Mouse (Mus musculus): ENCODE results near the gene Ppp3ca. TPM values are rescaled to one million over a fixed set of nuclear protein-coding genes. Genes with fewer than 3 reads are reported as not detected.
"Not testable (repeated sequence)": the region's sequence is repeated elsewhere in the genome, so short reads cannot be mapped to it uniquely, and the experiment has no call there.

Gene Ppp3ca
- polyA plus RNA-seq, 1 experiment, result 25.3 TPM

DNA sequence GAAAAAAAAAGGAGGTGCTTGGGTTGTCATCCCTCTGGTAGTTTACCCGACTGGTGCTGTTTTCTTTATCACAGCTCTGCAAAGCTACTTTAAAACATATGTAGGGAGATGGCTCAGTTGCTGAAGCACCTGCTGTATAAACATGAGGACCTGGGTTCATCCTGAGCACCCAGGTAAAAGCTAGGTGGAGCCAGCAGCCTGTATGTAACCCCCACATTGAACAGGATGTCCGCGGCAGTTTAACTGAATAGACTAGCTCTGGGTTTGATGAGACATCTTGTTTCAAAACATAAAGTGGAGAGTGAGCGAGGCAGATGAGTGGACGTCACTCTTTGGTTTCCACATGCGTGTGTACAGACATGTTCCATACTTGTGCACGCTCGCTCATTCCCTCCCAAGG is 16.5 kb downstream of the Ppp3ca start:
- H3K27ac ChIP-seq (ENCODE audit: insufficient read depth, low read depth, low read length), result no peak overlapping the region
- 88% methylated on average over 8 of the region's 8 CpGs for WGBS

GRCm38 (mm10) chr3:136688101-136688586 is 18.2 kb downstream of the Ppp3ca start:
- WGBS, result 82% methylated on average over 9 of the region's 9 CpGs
- no peak for TF ChIP-seq CTCF (IDR thresholded peaks at IDR 0.05; ENCODE audit: extremely low read depth, insufficient read length, insufficient replicate concordance, low read depth, low read length)
- TF ChIP-seq POLR2A (IDR thresholded peaks at IDR 0.05; ENCODE audit: low read depth, low read length), result no peak
- peak overlapping the region; percentile 6; the same call in 1 of the 2 replicates for H3K4me3 ChIP-seq (ENCODE audit: low read depth, low read length)
- H3K27ac ChIP-seq (ENCODE audit: insufficient read depth, low read depth, low read length), result no peak overlapping the region; the same call in 1 of the 2 replicates
- H3K27me3 ChIP-seq (ENCODE audit: control insufficient read depth, insufficient read depth, low read length), result no peaks in the 10 kb centered on the region
- no peaks in the 10 kb centered on the region for H3K36me3 ChIP-seq (ENCODE audit: control insufficient read depth, insufficient read depth, low read length)
- H3K4me1 ChIP-seq (ENCODE audit: control insufficient read depth, insufficient read depth, insufficient read length, low read length), result peaks cover 2% of the 10 kb centered on the region; the same call in 1 of the 2 replicates

More for the DNA sequence above, 16.5 kb downstream of the Ppp3ca start:
- Histone ChIP-seq H3K4me1 (ENCODE audit: control insufficient read depth, insufficient read depth, insufficient read length, low read length) (peaks cover 6% of the 10 kb centered on the region; the same call in 1 of the 2 replicates), H3K27me3 (ENCODE audit: control insufficient read depth, insufficient read depth, low read length) (no peaks in the 10 kb centered on the region), H3K36me3 (ENCODE audit: control insufficient read depth, insufficient read depth, low read length) (no peaks in the 10 kb centered on the region), H3K4me3 (ENCODE audit: low read depth, low read length) (no peak overlapping the region)
- TF ChIP-seq POLR2A (IDR thresholded peaks at IDR 0.05; ENCODE audit: low read depth, low read length), result no peak
- no peak for TF ChIP-seq CTCF (IDR thresholded peaks at IDR 0.05; ENCODE audit: extremely low read depth, insufficient read length, insufficient replicate concordance, low read depth, low read length)

DNA sequence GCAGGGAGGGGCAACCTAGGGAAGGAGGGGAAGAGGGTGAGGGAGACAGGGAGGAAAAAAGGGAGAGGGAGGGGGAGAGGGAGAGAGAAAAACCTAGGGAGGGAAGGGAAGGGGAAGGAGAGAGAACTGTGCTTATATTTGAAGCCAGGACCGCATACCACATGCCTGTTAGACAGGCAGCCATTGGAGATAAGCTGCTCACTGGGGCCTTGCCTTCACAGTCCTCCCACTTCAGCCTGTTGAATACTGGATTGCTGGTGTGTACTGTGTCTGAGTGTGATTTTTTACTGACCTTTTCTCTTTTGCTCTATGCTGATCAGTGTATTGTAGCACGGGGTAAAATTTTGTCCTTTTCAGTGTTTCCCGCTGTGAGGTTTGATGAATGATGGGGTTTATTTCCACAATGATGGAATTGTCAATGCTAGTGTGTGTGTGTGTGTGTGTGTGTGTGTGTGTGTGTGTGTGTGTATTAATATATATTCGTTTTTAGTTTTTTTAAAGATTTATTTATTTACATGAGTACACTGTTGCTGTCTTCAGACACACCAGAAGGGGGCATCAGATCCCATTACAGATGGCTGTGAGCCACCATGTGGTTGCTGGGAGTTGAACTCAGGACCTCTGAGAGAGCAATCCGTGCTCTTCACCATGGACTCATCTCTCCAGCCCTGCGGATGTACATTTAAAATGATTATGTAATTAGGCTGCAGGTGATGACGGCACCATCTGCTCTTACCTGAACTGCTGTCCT is 20.0 kb downstream of the Ppp3ca start:
- H3K4me3 ChIP-seq (ENCODE audit: low read depth, low read length), result no peak overlapping the region
- no peaks in the 10 kb centered on the region for H3K36me3 ChIP-seq (ENCODE audit: control insufficient read depth, insufficient read depth, low read length)
- H3K27me3 ChIP-seq (ENCODE audit: control insufficient read depth, insufficient read depth, low read length), result no peaks in the 10 kb centered on the region
- peaks cover 2% of the 10 kb centered on the region; the same call in 1 of the 2 replicates for H3K4me1 ChIP-seq (ENCODE audit: control insufficient read depth, insufficient read depth, insufficient read length, low read length)
- H3K27ac ChIP-seq (ENCODE audit: insufficient read depth, low read depth, low read length), result no peak overlapping the region
- 92% methylated on average over 7 of the region's 7 CpGs for WGBS
- TF ChIP-seq POLR2A (IDR thresholded peaks at IDR 0.05; ENCODE audit: low read depth, low read length) (no peak), CTCF (IDR thresholded peaks at IDR 0.05; ENCODE audit: extremely low read depth, insufficient read length, insufficient replicate concordance, low read depth, low read length) (no peak)

- TF ChIP-seq POLR2A (IDR thresholded peaks at IDR 0.05; ENCODE audit: low read depth, low read length) (no peak), CTCF (IDR thresholded peaks at IDR 0.05; ENCODE audit: extremely low read depth, insufficient read length, insufficient replicate concordance, low read depth, low read length) (no peak)
- no peak overlapping the region for H3K4me3 ChIP-seq (ENCODE audit: low read depth, low read length)
- no peaks in the 10 kb centered on the region for H3K36me3 ChIP-seq (ENCODE audit: control insufficient read depth, insufficient read depth, low read length)
- H3K4me1 ChIP-seq (ENCODE audit: control insufficient read depth, insufficient read depth, insufficient read length, low read length), result no peaks in the 10 kb centered on the region; the same call in 1 of the 2 replicates
- H3K27me3 ChIP-seq (ENCODE audit: control insufficient read depth, insufficient read depth, low read length), result no peaks in the 10 kb centered on the region
- H3K27ac ChIP-seq (ENCODE audit: insufficient read depth, low read depth, low read length), result no peak overlapping the region
- 76% methylated on average over 7 of the region's 7 CpGs for WGBS
Measured at GRCm38 (mm10) chr3:136691984-136692383, 22.1 kb downstream of the Ppp3ca start.

DNA sequence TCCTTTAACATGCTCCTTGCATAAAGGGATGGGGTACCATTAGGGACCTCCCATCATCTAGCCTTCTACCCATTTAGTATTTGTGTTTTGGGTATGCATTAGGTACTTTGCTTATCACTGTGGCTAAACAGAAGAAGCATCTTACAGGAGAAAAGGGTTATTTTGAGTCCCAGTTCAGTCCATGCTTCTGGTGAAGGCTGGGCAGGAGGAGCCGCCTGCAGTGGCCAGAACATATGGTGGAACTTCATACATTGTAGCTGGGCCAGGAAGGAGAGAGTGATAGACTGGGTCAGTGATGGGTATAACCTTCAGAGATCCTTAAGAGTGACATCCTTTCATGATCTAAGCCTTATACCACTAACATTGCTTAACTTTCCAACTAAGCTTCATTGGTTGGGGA is 23.6 kb downstream of the Ppp3ca start:
- 97% methylated on average over 1 of the region's 1 CpGs for WGBS
- Histone ChIP-seq H3K36me3 (ENCODE audit: control insufficient read depth, insufficient read depth, low read length) (no peaks in the 10 kb centered on the region; the same call in 1 of the 2 replicates), H3K4me1 (ENCODE audit: control insufficient read depth, insufficient read depth, insufficient read length, low read length) (peaks cover 6% of the 10 kb centered on the region), H3K27ac (ENCODE audit: insufficient read depth, low read depth, low read length) (no peak overlapping the region), H3K4me3 (ENCODE audit: low read depth, low read length) (no peak overlapping the region), H3K27me3 (ENCODE audit: control insufficient read depth, insufficient read depth, low read length) (no peaks in the 10 kb centered on the region)
- TF ChIP-seq CTCF (IDR thresholded peaks at IDR 0.05; ENCODE audit: extremely low read depth, insufficient read length, insufficient replicate concordance, low read depth, low read length), result no peak
- TF ChIP-seq POLR2A (IDR thresholded peaks at IDR 0.05; ENCODE audit: low read depth, low read length), result no peak

GRCm38 (mm10) chr3:136697626-136698191 is 27.8 kb downstream of the Ppp3ca start:
- WGBS, result 36% methylated on average over 3 of the region's 3 CpGs
- H3K27ac ChIP-seq (ENCODE audit: insufficient read depth, low read depth, low read length), result 0 out of 2 replicates have a peak overlapping the region, but pooled peaks have one; percentile 22
- no peak for TF ChIP-seq POLR2A (IDR thresholded peaks at IDR 0.05; ENCODE audit: low read depth, low read length)
- TF ChIP-seq CTCF (IDR thresholded peaks at IDR 0.05; ENCODE audit: extremely low read depth, insufficient read length, insufficient replicate concordance, low read depth, low read length), result no peak
- H3K27me3 ChIP-seq (ENCODE audit: control insufficient read depth, insufficient read depth, low read length), result no peaks in the 10 kb centered on the region
- no peaks in the 10 kb centered on the region; the same call in 1 of the 2 replicates for H3K36me3 ChIP-seq (ENCODE audit: control insufficient read depth, insufficient read depth, low read length)
- H3K4me1 ChIP-seq (ENCODE audit: control insufficient read depth, insufficient read depth, insufficient read length, low read length), result peaks cover 9% of the 10 kb centered on the region
- H3K4me3 ChIP-seq (ENCODE audit: low read depth, low read length), result no peak overlapping the region

GRCm38 (mm10) chr3:136699711-136700110 is 29.8 kb downstream of the Ppp3ca start:
- H3K36me3 ChIP-seq (ENCODE audit: control insufficient read depth, insufficient read depth, low read length); H3K4me3 ChIP-seq (ENCODE audit: low read depth, low read length); H3K27ac ChIP-seq (ENCODE audit: insufficient read depth, low read depth, low read length); H3K27me3 ChIP-seq (ENCODE audit: control insufficient read depth, insufficient read depth, low read length): not testable (repeated sequence)
- peaks cover 10% of the 10 kb centered on the region for H3K4me1 ChIP-seq (ENCODE audit: control insufficient read depth, insufficient read depth, insufficient read length, low read length)

All from small intestine, adult 2 months (tissue).